Mouse (Mus musculus): ENCODE data around the gene Gm10272. TPM values are rescaled to one million over a fixed set of nuclear protein-coding genes. Genes with fewer than 3 reads are reported as not detected.

Gm10272 gene
- polyA plus RNA-seq (2014; fragmentation: Illumina TruSeq; extraction: RNeasy Lipid Tissue Mini Kit (QIAGEN cat#74804); ENCODE audit: low read depth, low replicate concordance), result not detected

GRCm38 (mm10) chr10:77706326-77706725, at the start of gene Gm10272:
TSS of gene Gm10272 (plus strand) at chr10:77706626.

GRCm38 (mm10) chr10:77685895-77686664, 20.3 kb upstream of the Gm10272 start, which contains the start of gene Tspear:
TSS of gene Tspear (plus strand) at chr10:77686569.

GRCm38 (mm10) chr10:77690356-77690807, 16.0 kb upstream of the Gm10272 start, which contains the start of gene Gm19402:
TSS of gene Gm19402 (minus strand) at chr10:77690757.

GRCm38 (mm10) chr10:77697133-77697532, 9.3 kb upstream of the Gm10272 start, which contains the start of gene Gm9508:
TSS of gene Gm9508 (minus strand) at chr10:77697233.

GRCm38 (mm10) chr10:77711157-77711556, 4.7 kb downstream of the Gm10272 start, which contains the start of gene Gm10024:
TSS of gene Gm10024 (plus strand) at chr10:77711457.

DNA sequence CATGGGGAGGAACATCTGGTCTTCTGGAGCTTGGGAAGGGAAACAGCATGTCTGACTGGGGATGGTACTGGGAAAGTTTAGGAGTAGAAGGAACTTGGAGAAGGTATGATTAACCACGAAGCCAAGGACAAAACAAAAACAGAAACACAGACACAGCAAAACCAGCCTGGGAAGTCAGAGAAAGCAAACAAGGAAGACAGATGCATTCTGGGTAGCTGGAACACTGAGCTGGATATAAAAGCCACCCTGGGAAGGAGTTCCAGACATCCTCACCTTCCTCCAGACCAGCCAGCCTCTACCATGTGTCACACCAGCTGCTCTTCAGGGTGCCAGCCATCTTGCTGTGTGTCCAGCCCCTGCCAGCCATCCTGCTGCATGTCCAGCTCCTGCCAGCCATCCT, 9.1 kb downstream of the Gm10272 start, which contains the start of gene Gm10142:
TSS of gene Gm10142 (plus strand) at position 301 of the 400 bp plus-strand sequence.

GRCm38 (mm10) chr10:77720299-77720698, 13.9 kb downstream of the Gm10272 start, which contains the start of gene Krtap12-1:
TSS of gene Krtap12-1 (plus strand) at chr10:77720599.

DNA sequence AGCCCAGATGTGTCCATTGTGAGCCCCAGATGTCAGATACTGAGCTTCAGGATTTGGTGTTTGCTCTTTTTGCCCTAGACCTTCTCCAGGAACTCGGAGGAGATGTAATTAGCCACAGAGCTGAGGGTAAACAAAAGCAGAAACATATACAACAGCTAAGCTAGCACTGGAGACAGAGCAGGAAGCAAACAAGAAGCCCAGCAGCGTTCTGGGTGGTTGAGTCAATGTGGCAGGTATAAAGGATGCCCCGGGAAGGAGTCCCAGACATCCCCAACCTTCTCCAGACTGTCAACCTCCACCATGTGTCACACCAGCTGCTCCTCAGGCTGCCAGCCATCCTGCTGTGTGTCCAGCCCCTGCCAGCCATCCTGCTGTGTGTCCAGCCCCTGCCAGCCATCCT, 19.8 kb downstream of the Gm10272 start, which contains the start of gene Gm10100:
TSS of gene Gm10100 (plus strand) at position 301 of the 400 bp plus-strand sequence.

GRCm38 (mm10) chr10:77741924-77742688, 35.7 kb downstream of the Gm10272 start, which contains the start of gene Gm18596:
TSS of gene Gm18596 (minus strand) at chr10:77742638.

DNA sequence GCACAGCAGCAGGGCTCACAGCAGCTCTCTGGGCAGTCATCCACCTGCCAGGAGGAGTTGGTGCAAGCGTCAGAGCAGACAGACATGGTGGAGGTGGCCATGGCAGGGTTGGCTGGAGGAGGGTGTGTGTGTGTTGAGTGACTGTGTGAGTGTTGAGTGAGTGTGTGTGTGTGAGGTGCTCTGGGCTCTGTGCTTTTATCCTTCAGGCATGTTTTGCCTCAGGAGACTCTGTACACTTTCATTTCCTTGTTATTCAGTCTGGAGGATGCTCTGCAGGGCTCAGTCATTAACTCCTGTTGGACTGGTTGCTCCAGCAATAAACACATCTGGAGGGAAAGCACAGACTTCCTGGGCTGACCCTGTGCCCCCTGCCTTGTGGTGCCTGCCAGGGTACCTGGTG, 44.8 kb downstream of the Gm10272 start, which contains the start of gene Gm9736:
TSS of gene Gm9736 (minus strand) at position 101 of the 400 bp plus-strand sequence.

Other genes with a start within 250 kb of the Gm10272 start
- gene Fam207a, start 190.8 kb upstream of the Gm10272 start, polyA plus RNA-seq (2014; fragmentation: Illumina TruSeq; extraction: RNeasy Lipid Tissue Mini Kit (QIAGEN cat#74804); ENCODE audit: low read depth, low replicate concordance), result 9.9 TPM
- 4.4 TPM for gene Itgb2, start 176.4 kb upstream of the Gm10272 start, polyA plus RNA-seq (2014; fragmentation: Illumina TruSeq; extraction: RNeasy Lipid Tissue Mini Kit (QIAGEN cat#74804); ENCODE audit: low read depth, low replicate concordance)
- gene Pttg1ip, start 124.9 kb upstream of the Gm10272 start, polyA plus RNA-seq (2014; fragmentation: Illumina TruSeq; extraction: RNeasy Lipid Tissue Mini Kit (QIAGEN cat#74804); ENCODE audit: low read depth, low replicate concordance), result 132 TPM
- 87.1 TPM for gene Sumo3, start 100.5 kb upstream of the Gm10272 start, polyA plus RNA-seq (2014; fragmentation: Illumina TruSeq; extraction: RNeasy Lipid Tissue Mini Kit (QIAGEN cat#74804); ENCODE audit: low read depth, low replicate concordance)
- gene Gm49325, start 100.4 kb upstream of the Gm10272 start, polyA plus RNA-seq (2014; fragmentation: Illumina TruSeq; extraction: RNeasy Lipid Tissue Mini Kit (QIAGEN cat#74804); ENCODE audit: low read depth, low replicate concordance), result not detected
- gene Ube2g2, start 84.4 kb upstream of the Gm10272 start, polyA plus RNA-seq (2014; fragmentation: Illumina TruSeq; extraction: RNeasy Lipid Tissue Mini Kit (QIAGEN cat#74804); ENCODE audit: low read depth, low replicate concordance), result 65.2 TPM
- not detected for gene Tspear, start 20.1 kb upstream of the Gm10272 start, polyA plus RNA-seq (2014; fragmentation: Illumina TruSeq; extraction: RNeasy Lipid Tissue Mini Kit (QIAGEN cat#74804); ENCODE audit: low read depth, low replicate concordance)
- gene Gm19402, start 15.9 kb upstream of the Gm10272 start, polyA plus RNA-seq (2014; fragmentation: Illumina TruSeq; extraction: RNeasy Lipid Tissue Mini Kit (QIAGEN cat#74804); ENCODE audit: low read depth, low replicate concordance), result not detected
- gene Gm9508, start 9.4 kb upstream of the Gm10272 start, polyA plus RNA-seq (2014; fragmentation: Illumina TruSeq; extraction: RNeasy Lipid Tissue Mini Kit (QIAGEN cat#74804); ENCODE audit: low read depth, low replicate concordance), result not detected
- not detected for gene Gm10024, start 4.8 kb downstream of the Gm10272 start, polyA plus RNA-seq (2014; fragmentation: Illumina TruSeq; extraction: RNeasy Lipid Tissue Mini Kit (QIAGEN cat#74804); ENCODE audit: low read depth, low replicate concordance)
- gene Gm10142, start 9.2 kb downstream of the Gm10272 start, polyA plus RNA-seq (2014; fragmentation: Illumina TruSeq; extraction: RNeasy Lipid Tissue Mini Kit (QIAGEN cat#74804); ENCODE audit: low read depth, low replicate concordance), result not detected
- gene Krtap12-1, start 14.0 kb downstream of the Gm10272 start, polyA plus RNA-seq (2014; fragmentation: Illumina TruSeq; extraction: RNeasy Lipid Tissue Mini Kit (QIAGEN cat#74804); ENCODE audit: low read depth, low replicate concordance), result not detected
- gene Gm10100, start 19.9 kb downstream of the Gm10272 start, polyA plus RNA-seq (2014; fragmentation: Illumina TruSeq; extraction: RNeasy Lipid Tissue Mini Kit (QIAGEN cat#74804); ENCODE audit: low read depth, low replicate concordance), result not detected
- not detected for gene Gm18596, start 36.0 kb downstream of the Gm10272 start, polyA plus RNA-seq (2014; fragmentation: Illumina TruSeq; extraction: RNeasy Lipid Tissue Mini Kit (QIAGEN cat#74804); ENCODE audit: low read depth, low replicate concordance)
- not detected for gene Gm9736, start 44.7 kb downstream of the Gm10272 start, polyA plus RNA-seq (2014; fragmentation: Illumina TruSeq; extraction: RNeasy Lipid Tissue Mini Kit (QIAGEN cat#74804); ENCODE audit: low read depth, low replicate concordance)
- not detected for gene Gm3233, start 53.1 kb downstream of the Gm10272 start, polyA plus RNA-seq (2014; fragmentation: Illumina TruSeq; extraction: RNeasy Lipid Tissue Mini Kit (QIAGEN cat#74804); ENCODE audit: low read depth, low replicate concordance)
- gene Gm3238, start 64.7 kb downstream of the Gm10272 start, polyA plus RNA-seq (2014; fragmentation: Illumina TruSeq; extraction: RNeasy Lipid Tissue Mini Kit (QIAGEN cat#74804); ENCODE audit: low read depth, low replicate concordance), result not detected
- not detected for gene Gm7138, start 70.3 kb downstream of the Gm10272 start, polyA plus RNA-seq (2014; fragmentation: Illumina TruSeq; extraction: RNeasy Lipid Tissue Mini Kit (QIAGEN cat#74804); ENCODE audit: low read depth, low replicate concordance)
- not detected for gene Gm3250, start 75.9 kb downstream of the Gm10272 start, polyA plus RNA-seq (2014; fragmentation: Illumina TruSeq; extraction: RNeasy Lipid Tissue Mini Kit (QIAGEN cat#74804); ENCODE audit: low read depth, low replicate concordance)
- gene Gm7137, start 81.6 kb downstream of the Gm10272 start, polyA plus RNA-seq (2014; fragmentation: Illumina TruSeq; extraction: RNeasy Lipid Tissue Mini Kit (QIAGEN cat#74804); ENCODE audit: low read depth, low replicate concordance), result not detected
- gene Gm9639, start 88.5 kb downstream of the Gm10272 start, polyA plus RNA-seq (2014; fragmentation: Illumina TruSeq; extraction: RNeasy Lipid Tissue Mini Kit (QIAGEN cat#74804); ENCODE audit: low read depth, low replicate concordance), result not detected
- not detected for gene Gm19668, start 92.5 kb downstream of the Gm10272 start, polyA plus RNA-seq (2014; fragmentation: Illumina TruSeq; extraction: RNeasy Lipid Tissue Mini Kit (QIAGEN cat#74804); ENCODE audit: low read depth, low replicate concordance)
- gene Gm9507, start 105.2 kb downstream of the Gm10272 start, polyA plus RNA-seq (2014; fragmentation: Illumina TruSeq; extraction: RNeasy Lipid Tissue Mini Kit (QIAGEN cat#74804); ENCODE audit: low read depth, low replicate concordance), result not detected
- not detected for gene Gm2696, start 108.1 kb downstream of the Gm10272 start, polyA plus RNA-seq (2014; fragmentation: Illumina TruSeq; extraction: RNeasy Lipid Tissue Mini Kit (QIAGEN cat#74804); ENCODE audit: low read depth, low replicate concordance)
- gene Krtap10-4, start 120.5 kb downstream of the Gm10272 start, polyA plus RNA-seq (2014; fragmentation: Illumina TruSeq; extraction: RNeasy Lipid Tissue Mini Kit (QIAGEN cat#74804); ENCODE audit: low read depth, low replicate concordance), result not detected
- gene Krtap10-10, start 129.3 kb downstream of the Gm10272 start, polyA plus RNA-seq (2014; fragmentation: Illumina TruSeq; extraction: RNeasy Lipid Tissue Mini Kit (QIAGEN cat#74804); ENCODE audit: low read depth, low replicate concordance), result not detected
- gene Gm36176, start 140.2 kb downstream of the Gm10272 start, polyA plus RNA-seq (2014; fragmentation: Illumina TruSeq; extraction: RNeasy Lipid Tissue Mini Kit (QIAGEN cat#74804); ENCODE audit: low read depth, low replicate concordance), result not detected
- not detected for gene Gm10318, start 146.2 kb downstream of the Gm10272 start, polyA plus RNA-seq (2014; fragmentation: Illumina TruSeq; extraction: RNeasy Lipid Tissue Mini Kit (QIAGEN cat#74804); ENCODE audit: low read depth, low replicate concordance)
- not detected for gene Gm3285, start 155.3 kb downstream of the Gm10272 start, polyA plus RNA-seq (2014; fragmentation: Illumina TruSeq; extraction: RNeasy Lipid Tissue Mini Kit (QIAGEN cat#74804); ENCODE audit: low read depth, low replicate concordance)
- 0.13 TPM for gene Lrrc3, start 195.9 kb downstream of the Gm10272 start, polyA plus RNA-seq (2014; fragmentation: Illumina TruSeq; extraction: RNeasy Lipid Tissue Mini Kit (QIAGEN cat#74804); ENCODE audit: low read depth, low replicate concordance)